34 mouse cellular contexts compared by ENCODE assay signal in genomic region chr16:22878716-22879115, GRCm38 (mm10). TPM values are rescaled to one million over a fixed set of nuclear protein-coding genes. Genes with fewer than 3 reads are reported as not detected.
"Had no signal": no experiment of that assay in that cellular context is flagged by ENCODE, and none has a peak within 500 bp of the region (broad histone marks: within the 10 kb centered on the region; RNA-seq: fewer than 3 reads in every experiment).

No protein-coding gene starts in this region.

- H3K4me3 ChIP-seq: embryonic facial prominence, embryonic 10.5 days; embryonic facial prominence, embryonic 12.5 days; embryonic facial prominence, embryonic 13.5 days; embryonic facial prominence, embryonic 15.5 days; erythroblast, embryonic 14.5 days; forebrain, embryonic 10.5 days; forebrain, embryonic 12.5 days; forebrain, embryonic 13.5 days; forebrain, embryonic 15.5 days; gastrocnemius, adult 2 months; heart, adult 2 months had no signal

- H3K4me2 ChIP-seq: embryonic facial prominence, embryonic 12.5 days; embryonic facial prominence, embryonic 13.5 days; embryonic facial prominence, embryonic 15.5 days; forebrain, embryonic 12.5 days; forebrain, embryonic 13.5 days; forebrain, embryonic 15.5 days had no signal

- H3K36me3 ChIP-seq: embryonic facial prominence, embryonic 12.5 days; embryonic facial prominence, embryonic 13.5 days; embryonic facial prominence, embryonic 15.5 days; forebrain, embryonic 12.5 days had no signal

- H3K27me3 ChIP-seq: embryonic facial prominence, embryonic 15.5 days; forebrain, embryonic 15.5 days had no signal

- H3K4me1 ChIP-seq: forebrain, embryonic 13.5 days; forebrain, embryonic 15.5 days had no signal

- ATAC-seq: forebrain, embryonic 13.5 days; forebrain, embryonic 14.5 days; forebrain, embryonic 15.5 days; forebrain, embryonic 16.5 days; forebrain, postnatal 0 days had no signal

- DNase-seq: cerebellum, adult 2 months; cerebellum, adult 8-10 months; cerebellum, adult 9-10 months; cerebellum, adult 9-11 months; cerebellum, postnatal 10 days; cerebellum, postnatal 14 days; cerebellum, postnatal 25 days; cerebellum, postnatal 36 days; embryo, embryonic 11 days; forebrain, postnatal 0 days; gastrocnemius, adult 2 months; gastrocnemius, postnatal 10 days; gastrocnemius, postnatal 14 days; gastrocnemius, postnatal 25 days; gastrocnemius, postnatal 36 days; heart, adult 18-20 months had no signal

- H3K27ac ChIP-seq: embryonic facial prominence, embryonic 10.5 days; embryonic facial prominence, embryonic 12.5 days; embryonic facial prominence, embryonic 13.5 days; embryonic facial prominence, embryonic 15.5 days; forebrain, embryonic 10.5 days; forebrain, embryonic 12.5 days; forebrain, embryonic 13.5 days; forebrain, embryonic 15.5 days; gastrocnemius, adult 2 months; heart, adult 2 months had no signal

- H3K9me3 ChIP-seq: embryonic facial prominence, embryonic 10.5 days; embryonic facial prominence, embryonic 12.5 days; embryonic facial prominence, embryonic 13.5 days; embryonic facial prominence, embryonic 15.5 days; forebrain, embryonic 10.5 days; forebrain, embryonic 12.5 days; forebrain, embryonic 13.5 days; forebrain, embryonic 15.5 days had no signal

- H3K9ac ChIP-seq: embryonic facial prominence, embryonic 12.5 days; embryonic facial prominence, embryonic 13.5 days; embryonic facial prominence, embryonic 15.5 days; forebrain, embryonic 12.5 days; forebrain, embryonic 13.5 days; forebrain, embryonic 15.5 days; forebrain, postnatal 0 days had no signal

RNA-seq across cellular contexts. Expression of gene Ahsg, which starts 12.4 kb away (rescaled TPM):
- total RNA-seq: common myeloid progenitor, adult 5-6 weeks; forebrain, postnatal 0 days; gastrocnemius, adult 2 months; gastrocnemius, postnatal 25 days; granulocyte monocyte progenitor cell, adult 5-6 weeks had no signal
- polyA plus RNA-seq: cerebellum, adult 2 months; cortical plate, adult 2 months; embryonic facial prominence, embryonic 10.5 days; embryonic facial prominence, embryonic 11.5 days; embryonic facial prominence, embryonic 12.5 days; embryonic facial prominence, embryonic 13.5 days; embryonic facial prominence, embryonic 14.5 days; forebrain, embryonic 10.5 days; forebrain, embryonic 11.5 days; forebrain, embryonic 12.5 days; forebrain, embryonic 13.5 days; forebrain, embryonic 14.5 days; forebrain, embryonic 15.5 days; forebrain, postnatal 0 days had no signal

RNA-seq across cellular contexts. Expression of gene Fetub, which starts 39.4 kb away (rescaled TPM):
- total RNA-seq: common myeloid progenitor, adult 5-6 weeks; forebrain, postnatal 0 days; gastrocnemius, adult 2 months; gastrocnemius, postnatal 14 days; gastrocnemius, postnatal 25 days; granulocyte monocyte progenitor cell, adult 5-6 weeks had no signal
- polyA plus RNA-seq: cerebellum, adult 2 months; embryonic facial prominence, embryonic 10.5 days; embryonic facial prominence, embryonic 12.5 days; erythroblast, embryonic 14.5 days; forebrain, embryonic 10.5 days; forebrain, embryonic 11.5 days; forebrain, embryonic 12.5 days; forebrain, embryonic 13.5 days; forebrain, embryonic 14.5 days; forebrain, embryonic 15.5 days; forebrain, embryonic 16.5 days had no signal
